Mouse (Mus musculus): Measurements from ENCODE around the gene H1f0.

DNA sequence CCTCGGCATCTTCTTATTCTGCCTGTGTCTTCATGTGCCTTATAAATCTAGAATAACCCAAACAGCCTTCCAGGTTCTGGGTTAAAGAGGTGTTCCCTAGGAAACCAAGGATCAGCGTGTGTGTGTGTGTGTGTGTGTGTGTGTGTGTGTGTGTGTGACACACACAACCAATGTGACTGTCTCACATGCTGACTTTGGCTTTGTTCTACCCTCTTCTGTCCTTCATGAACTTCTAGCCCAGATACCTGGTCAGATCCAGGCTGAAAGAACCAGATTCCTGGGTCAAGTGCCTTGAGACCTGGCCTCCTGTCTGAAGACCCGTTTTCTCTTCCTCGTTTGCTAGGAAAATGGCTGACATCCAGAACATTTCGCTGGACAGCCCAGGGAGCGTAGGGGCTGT lies 13.3 kb downstream of the H1f0 start, which contains the start of gene Galr3:
- no peak for TF ChIP-seq CTCF (IDR thresholded peaks at IDR 0.05; ENCODE audit: low read depth)
- no peak for TF ChIP-seq EP300 (IDR thresholded peaks at IDR 0.05; ENCODE audit: low read depth)
